Mouse (Mus musculus) right cerebral cortex, postnatal 4 days (tissue): ENCODE measurements at regions not wholly inside any gene's neighbourhood (a gene's known extent, or its start where the extent isn't known, plus 50 kb on each side); places are given as distances from the start of the nearest gene placed in this dataset.

ENCODE experiments used
- DNase-seq: peaks from one replicate; pipeline ENCODE4 v3.0.0-alpha.2; 2022

DNA sequence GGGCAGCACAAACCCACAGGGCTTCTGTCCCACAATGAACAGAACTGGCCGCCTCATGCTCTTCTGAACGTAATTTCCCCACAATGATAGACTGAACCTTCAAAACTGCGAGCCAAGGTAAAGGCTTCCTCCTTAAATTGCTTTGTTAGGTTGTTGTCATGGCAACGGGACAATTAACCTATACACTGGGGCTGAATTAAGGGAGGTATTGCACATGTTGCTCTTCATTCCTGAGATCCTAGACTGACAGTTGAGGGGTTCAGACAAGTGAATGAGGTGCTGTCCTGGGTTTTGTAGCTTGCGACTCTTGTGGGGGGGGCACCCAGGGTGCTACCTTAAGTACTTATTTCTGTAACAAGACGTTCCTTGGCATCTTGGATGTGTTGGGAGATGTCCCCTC, 100.6 kb upstream of the Pmepa1 start:
- DNase-seq = no peak

DNA sequence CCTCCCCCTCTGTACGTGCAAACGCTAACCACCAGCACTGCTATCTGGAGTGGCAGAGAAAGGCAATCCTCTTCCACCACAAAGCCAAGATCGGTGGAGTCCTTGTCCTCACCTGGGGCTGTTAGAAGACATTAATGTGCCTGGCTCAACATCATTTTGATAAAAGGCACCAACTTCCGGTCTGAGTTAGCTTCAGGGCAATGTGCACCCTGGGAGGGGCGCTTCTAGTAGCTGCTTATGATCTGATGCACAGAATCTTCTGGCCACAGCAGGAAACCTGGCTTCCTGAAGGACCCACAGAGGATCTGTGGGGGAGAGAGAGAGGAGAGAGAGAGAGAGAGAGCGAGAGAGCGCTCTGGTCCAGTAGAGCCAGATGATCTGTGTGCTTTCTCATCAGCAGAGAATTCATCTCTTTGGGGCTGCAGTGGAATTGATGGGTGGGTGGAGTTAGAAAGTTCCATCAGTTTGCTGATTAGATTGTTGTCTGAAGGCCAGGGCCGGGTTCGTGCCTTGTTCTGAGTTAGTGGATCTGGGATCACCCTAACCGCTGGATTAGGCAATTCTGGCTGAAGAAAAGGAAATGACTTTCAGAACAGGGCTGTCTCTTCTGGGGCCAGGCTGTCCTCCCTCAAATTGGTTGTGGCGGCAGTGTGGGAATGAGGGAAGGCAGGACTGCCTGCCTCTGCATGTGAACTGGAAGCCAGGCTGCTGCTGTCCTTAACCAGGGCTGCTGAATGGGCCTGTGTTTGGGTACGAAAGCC, 101.3 kb upstream of the Pmepa1 start:
- DNase-seq = no peak

DNA sequence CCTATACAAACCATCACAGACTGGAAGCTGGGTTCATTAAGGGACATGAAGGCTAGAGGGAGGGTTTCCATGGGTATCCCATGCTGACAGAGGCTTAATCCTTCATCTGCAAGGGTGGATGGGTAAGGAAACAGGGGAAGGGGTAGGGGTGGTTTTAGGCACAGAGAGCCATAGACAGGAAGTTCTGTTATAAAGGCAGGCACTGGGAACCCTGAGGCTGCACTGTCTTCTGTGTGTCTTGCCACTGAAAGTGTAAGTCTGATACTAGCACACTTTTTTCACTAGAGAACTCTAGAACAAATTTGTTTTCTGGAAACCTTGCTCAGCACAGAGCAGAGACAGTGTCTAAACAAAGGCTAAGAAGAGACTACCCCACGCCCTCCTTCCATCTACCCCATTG, 103.4 kb upstream of the Pmepa1 start:
- no peak for DNase-seq

DNA sequence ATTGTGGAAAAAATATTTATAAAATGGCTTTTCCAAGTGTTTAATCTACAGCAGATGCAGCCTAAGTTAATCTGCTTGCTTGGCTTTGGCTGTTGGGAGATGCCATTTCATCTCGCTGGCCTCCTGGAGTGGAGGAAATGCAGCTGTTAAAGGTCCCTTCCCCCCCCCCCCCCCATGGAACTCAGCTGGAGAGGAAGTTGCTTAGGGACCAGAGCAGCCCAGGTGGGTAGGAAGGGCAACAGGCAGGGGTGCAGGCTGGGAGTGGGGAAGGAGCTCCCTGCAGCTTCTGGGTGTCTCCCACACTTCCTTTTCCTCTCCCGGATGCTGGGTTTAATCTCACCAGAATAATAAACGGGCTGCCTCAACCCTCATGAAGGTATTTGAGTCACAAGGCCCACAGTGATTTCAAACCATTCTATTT, 104.0 kb upstream of the Pmepa1 start:
- DNase-seq = no peak

DNA sequence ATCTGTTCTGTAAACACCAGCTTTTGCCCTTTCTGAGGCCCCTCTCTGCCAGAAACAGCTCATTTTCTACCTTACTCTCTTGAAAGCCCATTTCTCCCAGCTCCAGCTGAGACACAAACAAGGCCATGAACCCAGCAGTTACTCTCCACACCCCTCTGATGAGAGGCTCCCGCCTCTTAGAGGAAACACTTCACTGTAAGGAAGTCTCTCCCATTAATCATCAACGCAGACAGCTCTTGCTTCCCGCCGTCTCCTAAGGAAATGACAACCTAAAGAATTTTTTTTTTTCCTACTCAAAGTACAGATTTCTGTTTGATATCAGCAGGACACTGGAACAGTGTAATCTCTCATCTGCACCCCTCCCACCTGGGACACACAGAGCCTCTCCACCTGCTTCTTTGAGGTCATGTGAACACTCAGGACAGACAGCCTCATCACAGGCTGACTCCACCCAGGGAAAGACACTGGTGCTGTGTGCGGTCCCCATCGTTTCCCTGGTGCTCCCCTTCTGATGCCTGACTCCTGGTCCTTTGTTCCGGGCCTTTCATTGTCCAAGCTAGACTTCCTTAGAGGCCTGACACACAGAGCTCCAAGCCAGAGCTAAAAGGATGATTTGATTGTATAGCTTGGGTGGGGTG, 106.0 kb upstream of the Pmepa1 start:
- DNase-seq = no peak

DNA sequence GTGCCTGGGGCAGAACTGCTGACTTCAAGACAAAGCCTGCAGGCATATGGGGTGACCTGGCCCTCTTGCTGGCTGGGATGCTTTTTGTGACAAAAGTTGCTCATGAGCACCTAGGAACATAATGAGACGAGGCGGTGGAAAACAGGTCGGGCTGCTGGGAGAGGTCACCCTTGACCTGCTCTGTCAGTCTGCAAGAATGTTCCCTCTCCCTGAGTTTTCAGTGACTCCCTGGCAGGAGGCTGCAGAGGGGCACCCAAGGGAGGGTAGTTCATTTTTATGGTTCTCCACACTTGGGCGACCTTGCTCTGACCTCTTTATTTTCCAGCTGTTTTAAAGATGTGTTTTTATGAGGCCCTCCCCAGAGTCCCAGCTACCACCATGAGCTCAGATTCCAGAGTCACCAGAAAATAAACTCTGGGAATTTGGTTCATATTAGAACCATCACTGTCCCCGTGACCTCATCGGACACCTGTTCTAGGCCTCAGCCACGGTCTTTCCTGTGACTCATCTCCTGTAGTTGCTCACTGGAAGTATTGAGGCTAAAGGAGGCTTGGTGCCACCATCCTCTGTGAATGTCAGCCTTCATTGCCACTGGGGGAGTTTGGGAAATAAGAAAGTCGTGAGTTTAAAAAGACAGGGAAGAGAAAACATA, 108.7 kb upstream of the Pmepa1 start:
- DNase-seq = no peak

DNA sequence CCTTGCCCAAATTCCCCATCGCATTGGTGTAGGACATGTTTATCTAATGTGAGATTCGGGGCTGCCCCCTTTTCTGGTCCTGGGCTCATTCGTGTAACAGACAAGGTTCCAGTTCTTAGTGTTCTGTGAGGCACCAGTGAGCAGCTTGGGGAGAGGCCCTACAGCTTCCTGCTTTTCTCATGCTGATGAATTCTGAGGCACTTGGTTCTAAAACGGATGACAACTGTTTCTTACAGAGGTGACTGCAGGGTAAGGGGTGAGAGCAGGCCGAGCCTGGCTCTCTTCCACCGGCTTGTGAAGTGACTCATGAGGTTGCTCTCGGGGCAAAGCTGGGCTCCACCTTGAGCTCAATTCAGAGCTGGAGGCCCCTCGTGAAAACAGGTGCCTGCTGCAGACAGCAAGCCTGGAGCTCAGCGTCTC, 109.4 kb upstream of the Pmepa1 start:
- no peak for DNase-seq

DNA sequence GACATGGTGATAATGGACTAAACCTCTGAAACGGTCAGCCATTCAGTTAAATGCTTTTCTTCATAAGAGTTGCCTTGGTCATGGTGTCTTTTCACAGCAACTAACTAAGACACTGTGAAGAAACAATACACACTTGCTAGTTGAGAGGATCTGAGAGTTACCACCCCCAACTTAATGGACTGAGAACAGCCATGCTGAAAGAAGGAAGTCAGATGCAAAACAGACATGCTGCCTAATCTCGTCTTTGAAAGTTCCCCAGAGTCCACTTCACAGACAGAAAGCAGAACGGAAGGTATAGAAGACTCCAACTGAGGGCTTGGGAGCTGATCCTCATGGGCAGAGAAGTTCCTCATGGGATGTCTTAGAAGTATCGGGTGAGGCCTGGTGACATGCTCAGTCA, 111.8 kb upstream of the Pmepa1 start:
- no peak for DNase-seq

DNA sequence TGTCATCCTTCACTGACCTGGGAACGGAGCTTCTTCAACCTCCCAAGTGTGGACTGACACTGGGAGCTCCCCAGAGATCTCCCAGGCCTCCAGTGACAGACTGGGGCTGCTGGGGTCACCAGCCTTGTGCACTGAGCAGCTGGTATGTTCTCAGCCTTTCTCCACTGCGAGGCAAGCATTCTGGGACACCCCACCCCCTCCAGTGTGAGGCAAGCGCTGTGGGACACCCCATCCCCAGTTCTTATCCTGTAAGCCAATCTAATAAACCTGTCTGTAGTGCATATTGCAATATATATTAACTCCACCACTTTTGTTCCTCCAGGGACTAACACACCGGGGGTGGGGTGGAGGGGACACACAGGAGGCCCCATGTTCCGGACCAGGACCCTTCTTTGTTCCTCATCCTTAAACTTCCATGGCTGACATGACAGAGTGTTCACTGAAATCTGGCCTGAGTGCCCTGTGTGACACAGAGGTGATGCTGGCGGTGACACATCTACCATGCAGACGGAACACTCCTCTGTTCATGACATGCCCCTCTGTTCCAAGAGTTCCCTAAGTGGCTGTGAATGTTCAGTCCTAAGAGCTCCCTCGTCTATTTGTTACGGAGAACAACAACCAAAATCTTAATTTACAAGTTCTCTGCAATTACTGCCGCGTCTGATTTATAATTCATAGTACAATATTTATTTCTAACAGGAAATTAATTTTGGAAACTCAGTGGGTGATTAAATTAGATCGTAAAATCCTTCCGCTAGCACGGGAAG, 116.4 kb upstream of the Pmepa1 start:
- no peak for DNase-seq

DNA sequence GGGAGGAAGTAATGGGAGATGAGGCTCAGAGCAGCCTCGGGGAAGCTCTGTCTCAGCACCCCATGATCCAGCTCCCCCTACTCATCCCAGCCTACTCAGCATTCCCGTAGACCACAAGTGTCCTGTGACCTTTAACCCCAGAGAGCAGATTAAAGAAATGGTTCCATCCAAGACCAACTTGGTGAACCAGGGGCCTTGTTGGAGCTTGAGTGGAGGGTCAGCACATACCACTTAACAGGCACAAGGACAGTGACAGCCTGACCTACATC, 116.9 kb upstream of the Pmepa1 start:
- DNase-seq = no peak

DNA sequence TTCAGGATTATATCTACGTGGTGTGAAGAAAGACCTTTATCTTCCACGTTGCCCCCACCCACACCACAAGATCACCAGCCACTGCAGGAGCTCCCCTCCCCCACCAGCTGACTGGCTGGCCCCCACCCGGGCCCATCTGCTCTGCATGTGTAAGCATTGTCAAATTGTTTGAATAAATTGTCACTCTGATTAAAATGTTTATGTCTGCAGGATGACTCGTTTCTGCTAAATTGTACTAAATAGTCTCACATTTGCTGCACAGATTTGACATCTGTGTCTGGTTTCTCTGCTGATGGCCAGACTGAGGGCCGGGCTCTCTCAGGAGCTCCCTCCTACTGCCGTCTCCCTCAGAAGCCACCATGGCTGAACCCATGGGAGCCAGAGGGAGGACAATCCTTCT, 119.2 kb upstream of the Pmepa1 start:
- no peak for DNase-seq

DNA sequence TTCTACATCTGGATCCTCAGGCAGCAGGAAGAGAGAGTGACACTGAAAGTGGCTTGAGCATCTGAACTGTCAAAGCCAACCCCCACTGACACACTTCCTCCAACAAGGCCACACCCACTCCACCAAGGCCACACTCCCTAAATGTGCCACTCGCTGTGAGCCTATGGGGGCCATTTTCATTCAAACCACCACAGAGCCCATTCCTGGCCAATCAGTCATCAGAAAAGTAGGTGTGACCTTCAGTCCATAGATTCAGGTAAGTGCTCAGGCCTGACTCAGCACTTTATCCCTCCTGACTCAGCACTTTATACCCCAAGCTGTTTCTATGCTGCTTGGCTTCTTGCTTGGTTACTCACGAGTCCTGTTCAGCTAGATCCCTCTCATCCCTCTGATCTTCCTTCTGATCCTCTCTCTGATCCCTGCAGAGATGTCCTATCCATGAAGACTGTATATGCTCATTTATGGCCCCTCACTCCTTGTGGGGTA, 121.6 kb upstream of the Pmepa1 start:
- no peak for DNase-seq

DNA sequence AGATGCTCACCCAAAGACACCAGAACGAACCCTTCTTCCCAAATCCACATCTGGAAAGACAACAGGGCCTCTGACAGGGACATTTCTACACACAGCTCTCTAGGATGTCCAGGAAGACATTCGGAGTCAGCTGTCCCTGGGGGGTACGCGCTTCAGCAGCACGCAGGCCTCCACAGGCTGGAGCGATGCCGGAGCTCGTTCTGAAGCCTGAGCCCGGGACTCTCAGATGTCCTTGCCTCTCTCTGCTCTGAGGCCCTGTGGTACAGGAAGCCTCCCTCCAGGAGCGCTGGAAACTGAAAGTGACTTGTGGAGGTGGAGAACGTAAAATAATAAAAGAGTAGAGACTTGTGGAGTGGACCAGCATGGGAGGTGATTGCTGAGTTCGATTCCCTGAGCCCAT, 116.8 kb upstream of the 1700021F07Rik start:
- no peak for DNase-seq

DNA sequence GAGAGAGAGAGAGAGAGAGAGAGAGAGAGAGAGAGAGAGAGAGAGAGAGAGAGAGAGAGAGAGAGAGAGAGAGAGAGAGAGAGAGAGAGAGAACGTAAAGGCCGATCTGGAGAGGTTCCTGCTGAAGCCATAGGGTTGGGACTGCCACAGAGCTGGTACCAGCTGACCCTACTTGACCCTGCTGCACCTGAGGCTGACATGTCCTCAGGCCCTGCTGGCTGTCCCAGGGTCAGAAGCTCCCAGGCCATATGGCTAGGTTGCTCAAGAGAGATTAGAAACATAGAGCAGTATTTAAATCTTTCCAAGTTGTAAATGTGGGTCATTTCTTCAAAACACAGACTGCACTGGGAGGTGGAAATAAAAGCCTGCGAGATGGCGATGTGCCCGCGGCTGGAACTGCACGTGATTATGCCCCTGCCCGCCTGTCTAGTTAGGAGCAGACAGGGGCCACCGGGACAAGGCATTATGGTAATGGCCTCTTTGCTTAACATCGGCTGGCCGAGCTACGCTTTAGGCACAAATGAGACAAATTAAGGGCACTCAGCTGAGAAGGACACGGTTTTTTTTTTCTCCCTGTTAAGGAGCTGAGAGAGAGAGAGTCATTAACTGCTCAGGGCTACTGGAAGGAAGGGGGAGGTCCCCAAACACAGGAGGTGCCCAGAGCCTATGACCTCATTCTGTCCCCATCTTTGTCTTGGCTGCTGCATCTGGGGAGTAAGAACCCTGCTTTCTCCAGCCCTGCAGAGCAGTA, 115.9 kb upstream of the 1700021F07Rik start:
- peak; percentile 62 for DNase-seq

DNA sequence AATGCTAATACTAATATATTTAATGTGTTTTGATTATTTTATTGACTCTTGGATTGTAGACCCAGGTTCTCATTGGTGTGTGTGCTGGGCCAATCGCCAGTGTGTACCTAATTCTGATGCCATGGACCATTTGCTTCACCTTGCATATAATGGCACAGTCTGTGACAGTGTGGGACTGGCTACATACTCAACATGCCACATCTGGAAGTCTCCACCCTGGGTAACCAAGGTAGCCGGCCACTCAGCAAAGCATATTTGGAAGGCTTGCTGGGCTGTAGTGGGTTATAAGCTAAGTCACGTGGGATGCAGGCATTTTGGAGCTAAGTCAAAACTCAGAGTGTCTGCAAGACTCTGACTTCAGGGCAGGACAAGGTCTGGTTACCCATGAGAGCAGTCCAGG, 115.3 kb upstream of the 1700021F07Rik start:
- no peak for DNase-seq

DNA sequence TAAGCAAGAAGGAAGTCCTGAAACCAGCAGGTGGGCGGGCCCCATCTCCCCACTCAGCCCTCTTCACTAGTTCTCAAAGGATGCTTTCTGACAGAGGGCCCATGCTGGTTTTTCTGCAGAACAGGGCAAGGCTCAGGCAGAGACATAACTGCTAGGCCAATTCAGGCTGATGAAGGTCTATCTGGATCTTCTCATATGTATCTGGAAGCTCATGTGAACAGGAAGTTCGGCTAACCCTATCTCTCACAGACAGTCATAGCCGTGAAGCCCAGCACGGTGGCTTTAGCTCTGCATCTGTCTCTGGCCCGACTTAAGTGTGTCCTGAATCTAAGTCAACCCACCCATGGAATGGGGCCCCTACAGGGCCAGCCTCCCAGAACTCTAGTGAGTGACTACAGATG, 113.7 kb upstream of the 1700021F07Rik start:
- no peak for DNase-seq

DNA sequence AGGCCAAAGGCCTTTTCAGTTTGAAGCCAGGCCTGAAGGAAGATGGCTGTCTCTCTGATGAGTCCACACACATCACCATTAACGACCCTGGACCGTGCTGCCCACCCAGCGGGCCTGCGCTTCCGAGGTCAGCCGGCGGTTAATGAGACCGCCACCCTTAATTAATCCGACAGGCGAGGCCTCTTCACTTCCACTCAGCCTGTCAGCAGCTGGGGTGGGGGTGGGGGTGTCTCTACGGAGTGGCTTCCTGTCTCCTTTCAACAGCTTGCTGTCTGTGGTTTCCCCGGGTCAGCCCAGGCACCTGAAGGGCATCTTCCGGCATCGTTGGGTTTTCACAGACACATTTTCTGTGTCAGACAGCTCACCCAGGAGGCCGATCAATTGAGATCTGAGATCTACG, 113.0 kb upstream of the 1700021F07Rik start:
- no peak for DNase-seq

DNA sequence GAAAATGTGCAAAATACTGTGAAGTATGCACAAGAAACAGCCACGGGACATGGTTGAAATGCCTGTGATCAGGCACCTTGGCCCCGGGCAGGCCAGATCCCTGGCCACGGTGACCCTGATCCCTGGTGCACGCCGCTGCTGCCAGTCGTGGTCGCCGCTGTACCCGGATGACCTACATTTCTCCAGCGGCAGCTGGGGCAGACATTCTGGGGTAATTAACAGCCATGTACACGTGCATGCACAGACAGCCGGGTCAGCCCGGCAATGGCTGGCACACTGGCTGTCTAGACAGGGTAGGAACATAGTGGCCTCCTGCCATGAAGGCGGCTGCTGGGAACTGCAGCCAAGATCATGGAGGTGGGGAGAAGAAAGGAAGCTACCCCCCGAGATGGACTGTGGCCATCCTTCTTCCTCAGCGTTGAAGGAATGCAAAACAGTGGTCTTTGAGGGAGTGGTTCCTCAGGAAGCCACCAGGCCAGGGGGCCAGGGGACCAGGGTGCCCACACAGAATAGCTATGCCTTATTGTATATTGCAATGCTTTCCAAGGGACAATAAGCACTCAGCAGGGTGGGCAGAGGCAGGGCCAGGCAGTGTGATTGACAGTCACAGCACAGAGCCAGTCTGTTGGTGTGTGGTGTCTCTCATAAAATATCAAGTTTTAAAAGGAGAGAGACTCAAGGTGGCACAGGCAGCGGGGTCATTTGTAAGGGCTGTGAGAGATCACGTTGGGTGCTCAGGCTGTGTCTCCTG, 108.3 kb upstream of the 1700021F07Rik start:
- peak; percentile 66 for DNase-seq

DNA sequence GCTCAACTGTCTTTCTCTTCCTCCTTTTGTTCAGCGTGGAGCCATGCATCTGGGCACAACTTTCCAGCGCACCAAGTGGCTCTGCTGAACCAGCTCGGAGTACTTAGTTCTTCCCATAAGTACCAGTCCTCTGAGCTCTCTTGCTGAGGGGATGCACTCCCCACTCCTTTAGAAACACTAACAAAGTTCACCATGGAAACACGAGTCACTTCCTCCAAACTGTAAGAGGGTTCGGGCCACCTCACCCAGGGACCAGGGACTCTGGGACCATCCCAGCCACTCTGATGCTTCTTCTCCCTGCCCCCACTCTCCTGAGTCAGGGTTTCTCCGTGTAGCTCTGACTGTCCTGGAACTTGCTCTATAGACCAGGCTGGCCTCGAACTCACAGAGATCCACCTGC, 107.0 kb upstream of the 1700021F07Rik start:
- DNase-seq = no peak

DNA sequence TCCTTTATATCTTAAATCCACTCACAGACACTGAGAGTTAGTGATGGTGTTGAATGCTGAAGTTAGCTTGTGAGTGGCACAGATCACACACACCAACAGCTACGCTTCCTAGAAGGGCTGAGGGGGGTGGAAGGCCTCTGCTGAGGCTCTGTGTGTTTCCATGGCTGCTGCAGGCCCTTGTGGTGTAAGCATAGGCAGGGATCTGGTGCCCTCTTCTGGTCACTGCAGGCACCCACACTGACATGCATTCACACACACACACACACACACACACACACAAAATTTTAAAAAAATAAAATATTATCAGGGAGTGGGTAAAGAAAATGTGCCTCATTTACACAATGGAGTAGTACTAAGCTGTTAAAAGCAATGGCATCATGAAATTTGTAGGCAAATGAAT, 105.5 kb upstream of the 1700021F07Rik start:
- DNase-seq = no peak

DNA sequence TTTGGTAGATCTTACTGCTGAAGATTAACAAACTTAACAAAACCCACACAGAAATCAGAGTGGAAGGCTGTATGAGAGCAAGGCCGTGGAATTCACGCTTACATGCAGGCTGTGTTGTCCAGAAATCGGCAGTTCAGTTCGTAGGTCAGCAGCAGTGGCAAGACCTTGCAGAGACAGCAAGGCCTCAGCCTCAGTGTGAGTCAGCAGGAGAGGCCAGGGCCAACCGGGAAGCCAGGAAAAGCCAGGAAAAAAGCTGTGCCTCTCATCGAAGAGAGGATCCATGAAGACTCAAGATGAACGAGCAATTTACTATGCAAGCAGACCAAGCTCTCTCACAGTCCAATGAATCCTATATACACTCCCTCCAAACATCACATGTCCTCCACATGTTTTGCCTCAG, 103.4 kb upstream of the 1700021F07Rik start:
- DNase-seq = no peak

DNA sequence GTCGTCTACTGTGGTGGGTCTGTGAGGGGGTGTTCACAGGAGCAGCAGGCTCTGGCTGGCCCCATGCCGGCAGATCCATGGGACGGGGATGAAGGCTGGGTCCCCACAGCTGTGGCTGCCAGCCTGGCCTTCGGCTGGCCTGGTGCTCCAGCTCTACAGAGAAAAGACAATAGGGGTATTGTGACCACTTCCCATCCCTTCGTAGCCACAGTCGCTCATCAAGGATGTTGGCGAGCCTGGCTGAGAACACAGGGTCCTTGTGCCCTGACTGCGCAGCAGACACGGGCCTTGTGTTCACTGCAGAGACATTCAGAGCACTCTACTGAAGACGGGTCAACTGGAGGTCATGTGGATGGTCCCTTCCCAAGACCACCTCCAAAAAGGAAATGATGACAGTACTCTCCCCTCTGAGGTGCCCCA, 102.4 kb upstream of the 1700021F07Rik start:
- peak; percentile 49 for DNase-seq
